Mouse (Mus musculus): ENCODE measurements around the gene Cfap65. TPM values are rescaled to one million over a fixed set of nuclear protein-coding genes. Genes with fewer than 3 reads are reported as not detected.

Cfap65 gene
- polyA plus RNA-seq (2015; fragmentation: Nextera tagmentation; extraction: Ambion mirVana) = 0.05 and 0.07 TPM in 2 replicates

- no peak for ATAC-seq (ENCODE audit: insufficient read depth, low FRiP score)
- no peaks in the 10 kb centered on the region for H3K9me3 ChIP-seq (replicated peaks; ENCODE audit: control insufficient read depth, low read length)
- WGBS = 2% methylated on average over 18 of the region's 18 CpGs
- no peaks in the 10 kb centered on the region for H3K4me1 ChIP-seq (ENCODE audit: control insufficient read depth, insufficient read depth, low read length)
- no peaks in the 10 kb centered on the region for H3K36me3 ChIP-seq (ENCODE audit: control insufficient read depth, insufficient read depth, low read length)
- H3K27me3 ChIP-seq (ENCODE audit: control insufficient read depth, insufficient read depth, low read length) = peaks cover 4% of the 10 kb centered on the region
- H3K9ac ChIP-seq (ENCODE audit: low read length) = no peak within 1 kb of the TSS
- H3K27ac ChIP-seq (ENCODE audit: low read length) = no peak within 1 kb of the TSS
- peak within 1 kb of the TSS; percentile 10; the same call in 1 of the 2 replicates for H3K4me3 ChIP-seq (replicated peaks; ENCODE audit: low read length)
- H3K4me2 ChIP-seq (ENCODE audit: low read depth, low read length) = peak within 1 kb of the TSS; percentile 35
These were observed at the start of gene Cfap65 for GRCm38 (mm10) chr1:74935402-74935801. Gene Cfap65, minus strand, starts transcription at chr1:74935599.

GRCm38 (mm10) chr1:74977001-74977400, 41.6 kb upstream of the Cfap65 start:
- no peak overlapping the region for H3K9ac ChIP-seq (ENCODE audit: low read length)
- WGBS = 67% methylated on average over 8 of the region's 8 CpGs
- no peak for ATAC-seq (ENCODE audit: insufficient read depth, low FRiP score)
- H3K27ac ChIP-seq (ENCODE audit: low read length) = no peak overlapping the region
- H3K4me2 ChIP-seq (ENCODE audit: low read depth, low read length) = no peak overlapping the region
- H3K4me3 ChIP-seq (replicated peaks; ENCODE audit: low read length) = no peak overlapping the region
- H3K4me1 ChIP-seq (ENCODE audit: control insufficient read depth, insufficient read depth, low read length) = no peaks in the 10 kb centered on the region
- no peaks in the 10 kb centered on the region for H3K9me3 ChIP-seq (replicated peaks; ENCODE audit: control insufficient read depth, low read length)
- H3K36me3 ChIP-seq (ENCODE audit: control insufficient read depth, insufficient read depth, low read length) = no peaks in the 10 kb centered on the region
- no peaks in the 10 kb centered on the region for H3K27me3 ChIP-seq (ENCODE audit: control insufficient read depth, insufficient read depth, low read length)

- peaks cover 2% of the 10 kb centered on the region; the same call in 1 of the 2 replicates for H3K4me1 ChIP-seq (ENCODE audit: control insufficient read depth, insufficient read depth, low read length)
- ATAC-seq (ENCODE audit: insufficient read depth, low FRiP score) = no peak
- no peak overlapping the region for H3K27ac ChIP-seq (ENCODE audit: low read length)
- no peak overlapping the region for H3K4me2 ChIP-seq (ENCODE audit: low read depth, low read length)
- H3K4me3 ChIP-seq (replicated peaks; ENCODE audit: low read length) = no peak overlapping the region
- 90% methylated on average over 1 of the region's 1 CpGs for WGBS
- no peaks in the 10 kb centered on the region for H3K9me3 ChIP-seq (replicated peaks; ENCODE audit: control insufficient read depth, low read length)
- no peak overlapping the region for H3K9ac ChIP-seq (ENCODE audit: low read length)
- no peaks in the 10 kb centered on the region for H3K27me3 ChIP-seq (ENCODE audit: control insufficient read depth, insufficient read depth, low read length)
- H3K36me3 ChIP-seq (ENCODE audit: control insufficient read depth, insufficient read depth, low read length) = no peaks in the 10 kb centered on the region
These were observed 40.5 kb upstream of the Cfap65 start for GRCm38 (mm10) chr1:74975936-74976335.

- no peak overlapping the region for H3K4me2 ChIP-seq (ENCODE audit: low read depth, low read length)
- H3K27me3 ChIP-seq (ENCODE audit: control insufficient read depth, insufficient read depth, low read length) = no peaks in the 10 kb centered on the region
- ATAC-seq (ENCODE audit: insufficient read depth, low FRiP score) = no peak
- no peak overlapping the region for H3K27ac ChIP-seq (ENCODE audit: low read length)
- H3K4me3 ChIP-seq (replicated peaks; ENCODE audit: low read length) = no peak overlapping the region
- 79% methylated on average over 6 of the region's 6 CpGs for WGBS
- H3K4me1 ChIP-seq (ENCODE audit: control insufficient read depth, insufficient read depth, low read length) = peaks cover 2% of the 10 kb centered on the region; the same call in 1 of the 2 replicates
- H3K36me3 ChIP-seq (ENCODE audit: control insufficient read depth, insufficient read depth, low read length) = no peaks in the 10 kb centered on the region
- no peaks in the 10 kb centered on the region for H3K9me3 ChIP-seq (replicated peaks; ENCODE audit: control insufficient read depth, low read length)
- H3K9ac ChIP-seq (ENCODE audit: low read length) = no peak overlapping the region
These were observed 38.2 kb upstream of the Cfap65 start for GRCm38 (mm10) chr1:74973590-74973989.

- Histone ChIP-seq H3K27me3 (ENCODE audit: control insufficient read depth, insufficient read depth, low read length) (no peaks in the 10 kb centered on the region), H3K4me2 (ENCODE audit: low read depth, low read length) (no peak overlapping the region), H3K4me3 (replicated peaks; ENCODE audit: low read length) (no peak overlapping the region), H3K9me3 (replicated peaks; ENCODE audit: control insufficient read depth, low read length) (no peaks in the 10 kb centered on the region), H3K27ac (ENCODE audit: low read length) (no peak overlapping the region; the same call in 1 of the 2 replicates), H3K9ac (ENCODE audit: low read length) (no peak overlapping the region), H3K4me1 (ENCODE audit: control insufficient read depth, insufficient read depth, low read length) (peaks cover 12% of the 10 kb centered on the region; the same call in 1 of the 2 replicates), H3K36me3 (ENCODE audit: control insufficient read depth, insufficient read depth, low read length) (no peaks in the 10 kb centered on the region)
- WGBS = 41% methylated on average over 4 of the region's 4 CpGs
- ATAC-seq (ENCODE audit: insufficient read depth, low FRiP score) = peak; percentile 75
These were observed 36.1 kb upstream of the Cfap65 start for GRCm38 (mm10) chr1:74971353-74972050.

- Histone ChIP-seq H3K4me1 (ENCODE audit: control insufficient read depth, insufficient read depth, low read length) (peaks cover 20% of the 10 kb centered on the region), H3K4me3 (replicated peaks; ENCODE audit: low read length) (no peak overlapping the region), H3K27ac (ENCODE audit: low read length) (0 out of 2 replicates have a peak overlapping the region, but pooled peaks have one; percentile 31), H3K27me3 (ENCODE audit: control insufficient read depth, insufficient read depth, low read length) (no peaks in the 10 kb centered on the region), H3K4me2 (ENCODE audit: low read depth, low read length) (no peak overlapping the region), H3K9me3 (replicated peaks; ENCODE audit: control insufficient read depth, low read length) (no peaks in the 10 kb centered on the region), H3K36me3 (ENCODE audit: control insufficient read depth, insufficient read depth, low read length) (no peaks in the 10 kb centered on the region), H3K9ac (ENCODE audit: low read length) (no peak overlapping the region)
- WGBS = 31% methylated on average over 8 of the region's 8 CpGs
- ATAC-seq (ENCODE audit: insufficient read depth, low FRiP score) = peak; percentile 35; the same call in 1 of the 2 replicates
These were observed 32.7 kb upstream of the Cfap65 start for GRCm38 (mm10) chr1:74967962-74968580.

GRCm38 (mm10) chr1:74964494-74965215, 29.3 kb upstream of the Cfap65 start:
- Histone ChIP-seq H3K4me3 (replicated peaks; ENCODE audit: low read length) (peak overlapping the region; percentile 37), H3K27ac (ENCODE audit: low read length) (peak overlapping the region; percentile 86), H3K27me3 (ENCODE audit: control insufficient read depth, insufficient read depth, low read length) (no peaks in the 10 kb centered on the region), H3K9ac (ENCODE audit: low read length) (peak overlapping the region; percentile 67), H3K36me3 (ENCODE audit: control insufficient read depth, insufficient read depth, low read length) (no peaks in the 10 kb centered on the region), H3K4me1 (ENCODE audit: control insufficient read depth, insufficient read depth, low read length) (peaks cover 22% of the 10 kb centered on the region), H3K9me3 (replicated peaks; ENCODE audit: control insufficient read depth, low read length) (no peaks in the 10 kb centered on the region), H3K4me2 (ENCODE audit: low read depth, low read length) (peak overlapping the region; percentile 59)
- 4% methylated on average over 16 of the region's 16 CpGs for WGBS
- ATAC-seq (ENCODE audit: insufficient read depth, low FRiP score) = peak; percentile 33

GRCm38 (mm10) chr1:74962853-74963227, 27.4 kb upstream of the Cfap65 start:
- Histone ChIP-seq H3K4me2 (ENCODE audit: low read depth, low read length) (peak overlapping the region; percentile 44), H3K4me3 (replicated peaks; ENCODE audit: low read length) (peak overlapping the region; percentile 18), H3K27me3 (ENCODE audit: control insufficient read depth, insufficient read depth, low read length) (no peaks in the 10 kb centered on the region), H3K9ac (ENCODE audit: low read length) (no peak overlapping the region), H3K36me3 (ENCODE audit: control insufficient read depth, insufficient read depth, low read length) (no peaks in the 10 kb centered on the region), H3K9me3 (replicated peaks; ENCODE audit: control insufficient read depth, low read length) (no peaks in the 10 kb centered on the region), H3K27ac (ENCODE audit: low read length) (peak overlapping the region; percentile 90), H3K4me1 (ENCODE audit: control insufficient read depth, insufficient read depth, low read length) (peaks cover 19% of the 10 kb centered on the region)
- 60% methylated on average over 5 of the region's 5 CpGs for WGBS
- ATAC-seq (ENCODE audit: insufficient read depth, low FRiP score) = no peak; the same call in none of the 2 replicates

Measured in stomach, embryonic 16.5 days (tissue).